Mouse (Mus musculus) heart, postnatal 0 days (tissue): ENCODE measurements around the gene Mrpl45. TPM values are rescaled to one million over a fixed set of nuclear protein-coding genes. Genes with fewer than 3 reads are reported as not detected.

Source experiments
- ATAC-seq: fragments of 200-750 bp; cut with Nextera tagmentation; 2 replicates; pipeline ENCODE4 v1.8.0; 2017; ENCODE audit warnings: low read depth, moderate number of reproducible peaks, moderate library complexity; ENCODE audit not compliant: insufficient read depth
- DNase-seq: peaks from one replicate; pipeline ENCODE4 v3.0.0-alpha.2; 2016; ENCODE audit warnings: low spot score
- H3K27ac ChIP-seq: fragments of 300-500 bp; sonication (generic); 2 replicates; pipeline ENCODE4 v1.5.1; 2014; ENCODE audit warnings: low read depth, mild to moderate bottlenecking
- H3K27me3 ChIP-seq: fragments of 300-500 bp; sonication (generic); 2 replicates; pipeline ENCODE4 v1.6.1; 2014; ENCODE audit warnings: low read length, mixed read lengths; ENCODE audit not compliant: control insufficient read depth, insufficient read depth
- H3K36me3 ChIP-seq: fragments of 300-500 bp; sonication (generic); replicated peaks from 2 replicates; pipeline ENCODE4 v1.6.1; 2014; ENCODE audit warnings: low read length, mixed read lengths; ENCODE audit not compliant: control insufficient read depth, insufficient read depth
- H3K4me1 ChIP-seq: fragments of 300-500 bp; sonication (generic); 2 replicates; pipeline ENCODE4 v1.6.1; 2014; ENCODE audit warnings: antibody characterized with exemption; ENCODE audit not compliant: control insufficient read depth, insufficient read depth
- H3K4me2 ChIP-seq: fragments of 300-500 bp; sonication (generic); 2 replicates; pipeline ENCODE4 v1.6.1; 2014; ENCODE audit warnings: low read depth, mild to moderate bottlenecking, low read length, moderate library complexity
- H3K4me3 ChIP-seq: fragments of 300-500 bp; sonication (generic); 2 replicates; pipeline ENCODE4 v1.5.1; 2014; ENCODE audit warnings: low read depth, low read length
- H3K9ac ChIP-seq: fragments of 300-500 bp; sonication (generic); replicated peaks from 2 replicates; pipeline ENCODE4 v1.6.1; 2014; ENCODE audit warnings: low read depth, low read length, mixed read lengths
- H3K9me3 ChIP-seq: fragments of 300-500 bp; sonication (generic); replicated peaks from 2 replicates; pipeline ENCODE4 v1.6.1; 2016; ENCODE audit warnings: low read length; ENCODE audit not compliant: control insufficient read depth
- CTCF ChIP-seq: IDR thresholded peaks from 2 replicates; pipeline ENCODE4 v1.5.1; 2016; ENCODE audit warnings: antibody characterized with exemption, control low read depth, low read depth
- EP300 ChIP-seq: IDR thresholded peaks from 2 replicates; pipeline ENCODE4 v1.6.1; 2016; ENCODE audit warnings: antibody characterized with exemption, low read depth
- WGBS: fragments of 180-500 bp; shearing (Covaris S2); extraction: QIAGEN DNeasy Blood & Tissue Kit; methylation state at CpG from one replicate; pipeline ENCODE4 v1.1.7; 2014; 5-methylcytosine and 5-hydroxymethylcytosine counted together
- polyA plus RNA-seq: library from polyadenylated mRNA; unstranded; fragments of >200 nt; fragmentation: Nextera tagmentation; extraction: Ambion mirVana; gene quantifications from 2 replicates; pipeline ENCODE4 v1.2.1, GENCODE M21; 2015
- total RNA-seq: library from RNA; depleted of rRNA; stranded (reverse); fragments of >200 nt; gene quantifications from 2 replicates; pipeline ENCODE4 v1.2.3, GENCODE M21; 2014; ENCODE audit warnings: low replicate concordance

The Mrpl45 gene
- total and polyA plus RNA-seq, 2 experiments from 2014 or later = 41.8 to 64.6 TPM

GRCm38 (mm10) chr11:97330315-97330714 lies 14.8 kb downstream of the Mrpl45 start:
- Histone ChIP-seq H3K4me3 (no peak overlapping the region), H3K4me1 (no peaks in the 10 kb centered on the region), H3K36me3 (peaks cover 46% of the 10 kb centered on the region), H3K9me3 (no peaks in the 10 kb centered on the region), H3K27ac (no peak overlapping the region), H3K4me2 (no peak overlapping the region), H3K9ac (no peak overlapping the region), H3K27me3 (peaks cover 1% of the 10 kb centered on the region; the same call in 1 of the 2 replicates)
- DNase-seq (no peak), ATAC-seq (no peak)
- WGBS = 90% methylated on average over 1 of the region's 1 CpGs
- TF ChIP-seq CTCF (no peak), EP300 (no peak)

GRCm38 (mm10) chr11:97331231-97332190 lies 16.0 kb downstream of the Mrpl45 start:
- TF ChIP-seq EP300 (no peak), CTCF (no peak)
- Histone ChIP-seq H3K36me3 (peaks cover 34% of the 10 kb centered on the region), H3K4me2 (no peak overlapping the region), H3K9me3 (no peaks in the 10 kb centered on the region), H3K4me3 (no peak overlapping the region), H3K9ac (no peak overlapping the region), H3K27me3 (peaks cover 11% of the 10 kb centered on the region), H3K4me1 (no peaks in the 10 kb centered on the region), H3K27ac (no peak overlapping the region)
- ATAC-seq (no peak), DNase-seq (no peak)
- WGBS = 80% methylated on average over 12 of the region's 12 CpGs

- no peak for TF ChIP-seq CTCF
- TF ChIP-seq EP300 = no peak
- 64% methylated on average over 9 of the region's 9 CpGs for WGBS
- ATAC-seq = no peak
- no peak overlapping the region for H3K4me2 ChIP-seq
- H3K9ac ChIP-seq = no peak overlapping the region
- H3K27ac ChIP-seq = no peak overlapping the region
- no peak for DNase-seq
- no peaks in the 10 kb centered on the region for H3K4me1 ChIP-seq
- H3K9me3 ChIP-seq = no peaks in the 10 kb centered on the region
- peaks cover 23% of the 10 kb centered on the region for H3K36me3 ChIP-seq
- H3K4me3 ChIP-seq = no peak overlapping the region
- peaks cover 25% of the 10 kb centered on the region for H3K27me3 ChIP-seq
Measured at GRCm38 (mm10) chr11:97333044-97333443, 17.5 kb downstream of the Mrpl45 start.

GRCm38 (mm10) chr11:97333896-97334295 lies 18.4 kb downstream of the Mrpl45 start:
- no peaks in the 10 kb centered on the region for H3K9me3 ChIP-seq
- H3K36me3 ChIP-seq = peaks cover 16% of the 10 kb centered on the region
- peaks cover 3% of the 10 kb centered on the region; the same call in 1 of the 2 replicates for H3K4me1 ChIP-seq
- H3K4me3 ChIP-seq = no peak overlapping the region
- no peak overlapping the region for H3K4me2 ChIP-seq
- H3K27me3 ChIP-seq = peaks cover 29% of the 10 kb centered on the region
- TF ChIP-seq EP300 = no peak
- TF ChIP-seq CTCF = no peak
- H3K27ac ChIP-seq = no peak overlapping the region
- ATAC-seq = no peak
- DNase-seq = no peak
- 64% methylated on average over 1 of the region's 1 CpGs for WGBS
- H3K9ac ChIP-seq = no peak overlapping the region

GRCm38 (mm10) chr11:97334400-97334799 lies 18.9 kb downstream of the Mrpl45 start:
- no peak for TF ChIP-seq EP300
- no peak for TF ChIP-seq CTCF
- WGBS = 78% methylated on average over 9 of the region's 9 CpGs

GRCm38 (mm10) chr11:97336238-97336637 lies 20.7 kb downstream of the Mrpl45 start:
- Histone ChIP-seq H3K4me2 (no peak overlapping the region), H3K9ac (no peak overlapping the region), H3K4me1 (peaks cover 6% of the 10 kb centered on the region; the same call in 1 of the 2 replicates), H3K36me3 (no peaks in the 10 kb centered on the region), H3K4me3 (no peak overlapping the region), H3K27me3 (peaks cover 29% of the 10 kb centered on the region), H3K9me3 (no peaks in the 10 kb centered on the region), H3K27ac (no peak overlapping the region)
- no peak for TF ChIP-seq EP300
- TF ChIP-seq CTCF = no peak
- 48% methylated on average over 6 of the region's 6 CpGs for WGBS
- DNase-seq = no peak
- ATAC-seq = no peak

More at GRCm38 (mm10) chr11:97334400-97334799, 18.9 kb downstream of the Mrpl45 start:
- H3K9ac ChIP-seq = no peak overlapping the region
- H3K4me3 ChIP-seq = no peak overlapping the region
- ATAC-seq (no peak), DNase-seq (no peak)
- H3K36me3 ChIP-seq = peaks cover 11% of the 10 kb centered on the region
- no peak overlapping the region for H3K27ac ChIP-seq
- H3K9me3 ChIP-seq = no peaks in the 10 kb centered on the region
- peaks cover 6% of the 10 kb centered on the region; the same call in 1 of the 2 replicates for H3K4me1 ChIP-seq
- no peak overlapping the region for H3K4me2 ChIP-seq
- peaks cover 29% of the 10 kb centered on the region for H3K27me3 ChIP-seq
